Mouse (Mus musculus) heart, postnatal 14 days (tissue): ENCODE data around the gene Amer3. TPM values are rescaled to one million over a fixed set of nuclear protein-coding genes. Genes with fewer than 3 reads are reported as not detected.
"Not testable (repeated sequence)": the region's sequence is repeated elsewhere in the genome, so short reads cannot be mapped to it uniquely, and the experiment has no call there.

Experiments used
- DNase-seq, 2 experiments: peaks; one replicate each; pipeline ENCODE4 v3.0.0; 2021 to 2022
- intact Hi-C: fragments of 180-260 bp; cut with DNase I; formaldehyde crosslinking; loops from one replicate; pipeline ENCODE4 v1.15.1; 2025
- long read RNA-seq, 2 experiments: library from polyadenylated mRNA; stranded (forward); transcript quantifications; one replicate each; pipeline ENCODE4 v2.0.0; 2021
- total RNA-seq, 2 experiments: library from RNA; stranded (reverse); gene quantifications; 2 replicates each; pipeline ENCODE4 v1.2.3; 2021

Gene Amer3
- not detected for total RNA-seq
- long read RNA-seq, experiment 1: 0 reads
- long read RNA-seq, experiment 2: 0 reads

DNA sequence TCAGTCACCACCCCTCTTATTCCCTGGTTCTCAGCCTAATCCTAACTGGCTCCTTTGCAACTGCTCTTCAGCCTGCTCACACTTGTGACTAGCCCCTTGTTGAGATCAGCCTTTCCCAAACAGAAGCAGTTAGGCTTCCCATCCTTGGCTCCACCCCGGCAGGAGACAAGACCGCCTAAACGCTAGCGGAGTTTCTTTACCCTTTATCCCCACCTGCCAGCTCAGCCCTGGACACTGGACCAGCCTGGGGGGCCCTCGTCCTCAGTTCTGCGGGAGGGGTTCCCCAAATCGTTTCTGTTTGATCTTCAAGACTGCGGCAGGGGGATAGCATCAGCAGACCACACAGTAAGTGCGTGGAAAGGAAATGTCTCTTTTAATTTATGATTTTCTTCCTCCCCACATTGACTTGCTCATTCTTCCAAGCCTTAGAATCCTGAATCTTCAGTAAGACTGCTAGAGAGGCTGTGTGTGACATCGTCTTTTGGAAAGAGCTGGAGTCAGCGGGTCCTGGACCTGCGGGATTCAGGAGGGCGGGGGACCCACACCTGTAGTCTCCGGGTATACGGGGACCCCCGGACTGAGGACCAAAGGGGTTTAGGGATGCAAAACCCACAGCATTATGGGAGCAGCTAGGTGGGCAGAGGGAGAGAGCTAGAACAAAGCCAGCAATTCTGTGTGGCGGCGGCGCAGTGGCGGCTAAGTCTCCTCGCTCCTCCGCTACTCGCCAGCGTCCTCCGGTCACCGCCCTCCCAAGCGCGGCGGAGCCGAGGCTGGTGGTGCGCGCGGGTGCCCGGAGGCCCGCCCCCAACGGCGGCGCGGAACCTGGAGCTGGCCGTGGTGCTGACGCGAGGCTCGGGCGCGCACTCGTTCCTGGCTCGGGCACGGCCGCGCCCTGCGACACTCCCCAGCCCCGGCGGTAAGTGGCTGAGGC lies at the start of gene Amer3:
Amer3 (plus strand) TSS at position 807 of the 931 bp plus-strand sequence.
- peak; percentile 79 to 83 for DNase-seq

DNA sequence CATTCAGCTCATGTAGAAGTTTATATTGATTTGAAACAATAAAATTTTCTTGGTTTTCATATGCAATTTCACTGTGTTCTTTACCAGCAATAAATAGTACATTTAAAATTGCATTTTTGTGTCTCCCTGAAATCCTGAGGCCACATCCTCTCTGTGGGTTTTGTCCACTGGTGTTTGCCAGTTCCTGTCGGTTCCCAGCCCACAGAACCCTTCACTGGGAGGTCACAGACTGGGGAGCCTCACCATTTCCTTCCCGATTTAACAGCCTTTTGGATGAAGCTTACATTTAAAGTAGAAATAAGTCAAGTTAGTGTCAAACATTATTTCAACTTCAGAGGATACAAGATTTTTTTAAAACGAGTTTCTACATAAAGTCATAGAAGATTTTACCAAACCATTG lies 44.9 kb upstream of the Amer3 start:
- DNase-seq, intact Hi-C loops: not testable (repeated sequence)

More for the DNA sequence above, at the start of gene Amer3:
- intact Hi-C loops: no loop called here

- intact Hi-C loops, DNase-seq: not testable (repeated sequence)
Measured at GRCm38 (mm10) chr1:34535043-34535698, 44.3 kb upstream of the Amer3 start, which contains the start of gene Cfc1. Gene Cfc1 (plus strand): TSS chr1:34535648.

DNA sequence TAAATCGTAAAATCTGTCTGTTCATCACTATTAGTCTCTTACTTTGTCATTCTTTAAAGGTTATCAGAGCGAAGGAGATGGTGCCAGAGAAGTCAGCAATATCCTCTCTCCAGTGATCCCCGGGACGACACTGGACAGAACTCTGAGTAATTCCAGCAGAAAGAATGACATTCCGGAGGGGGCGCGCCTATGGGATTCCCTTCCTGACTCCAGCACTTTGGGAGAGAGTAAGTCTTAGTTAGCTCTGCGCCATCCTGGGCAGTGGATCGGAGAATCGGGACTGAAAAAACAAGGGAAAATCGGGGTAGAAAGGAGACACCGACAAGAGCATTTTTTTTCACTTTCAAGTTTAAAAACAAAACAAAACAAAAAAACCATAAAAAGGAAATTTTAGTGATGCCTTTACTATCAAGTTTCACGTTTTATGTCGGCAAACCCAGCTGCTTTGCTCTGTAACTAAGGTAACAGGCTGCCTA lies 43.1 kb upstream of the Amer3 start:
- DNase-seq: no peak
- intact Hi-C loops: no loop called here

DNA sequence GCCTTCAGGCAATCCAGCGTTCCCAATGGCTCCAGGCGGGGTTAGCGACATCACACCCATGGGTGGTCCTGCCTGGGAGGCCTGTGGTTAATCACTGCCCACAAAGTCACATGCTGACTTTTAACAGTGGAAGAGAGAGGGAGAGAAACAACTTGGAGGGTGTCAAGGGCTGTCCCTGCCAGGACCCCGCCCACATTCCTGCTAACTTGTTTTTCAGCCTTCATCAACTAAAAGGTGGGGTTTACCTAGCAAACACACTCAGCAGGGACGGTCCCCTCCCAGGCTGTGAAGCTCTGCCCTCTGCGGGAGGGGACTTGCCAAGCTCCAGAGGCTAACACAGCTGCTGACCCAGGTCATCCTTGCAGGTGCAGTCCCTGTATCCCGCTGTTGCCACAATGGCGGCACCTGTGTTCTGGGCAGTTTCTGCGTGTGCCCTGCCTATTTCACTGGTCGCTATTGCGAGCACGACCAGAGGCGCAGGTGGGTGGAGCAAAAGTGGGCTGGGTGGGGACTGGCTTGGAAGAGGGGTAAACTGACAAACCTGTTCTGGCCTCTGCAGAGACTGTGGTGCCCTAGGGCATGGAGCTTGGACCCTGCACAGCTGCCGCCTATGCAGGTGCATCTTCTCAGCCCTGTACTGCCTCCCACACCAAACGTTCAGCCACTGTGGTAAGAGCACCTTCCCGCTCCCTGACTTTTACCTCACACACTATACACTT lies 42.5 kb upstream of the Amer3 start:
- intact Hi-C loops: no loop called here
- no peak for DNase-seq

GRCm38 (mm10) chr1:34547074-34547473 lies 32.4 kb upstream of the Amer3 start:
- DNase-seq: no peak
- intact Hi-C loops: no loop called here

DNA sequence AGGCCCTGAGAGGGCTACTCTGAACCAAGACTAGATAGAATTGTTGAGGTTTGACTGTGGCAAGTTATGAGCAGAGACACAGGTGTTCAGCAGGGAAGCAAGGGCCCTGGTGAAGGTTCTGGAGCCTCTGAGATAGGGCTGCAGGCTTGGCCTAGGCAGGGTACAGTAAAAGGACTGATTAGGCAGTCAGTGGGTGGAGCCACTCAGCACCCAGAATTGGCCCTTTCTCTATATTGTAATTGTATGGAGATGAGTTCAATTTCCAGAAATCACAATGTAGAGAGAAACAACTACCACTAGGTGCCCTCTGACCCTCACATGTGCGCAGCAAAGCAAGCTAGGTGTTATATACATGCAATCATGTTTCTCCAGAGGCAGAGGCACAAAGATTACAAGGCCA lies 25.8 kb upstream of the Amer3 start:
- DNase-seq: no peak
- intact Hi-C loops: loop anchor here (5.0 kb wide), 1 partner anchor 51 kb away; no protein-coding TSS in a partner anchor

- no peak for DNase-seq
- intact Hi-C loops: loop anchor here (5.0 kb wide), 1 partner anchor 52 kb away; no protein-coding TSS in a partner anchor
Measured at GRCm38 (mm10) chr1:34554275-34554674, 25.2 kb upstream of the Amer3 start.

GRCm38 (mm10) chr1:34560843-34561242 lies 18.6 kb upstream of the Amer3 start, which contains the start of gene Prss40:
Gene Prss40 (minus strand): TSS chr1:34560943.
- intact Hi-C loops: no loop called here
- DNase-seq: no peak

DNA sequence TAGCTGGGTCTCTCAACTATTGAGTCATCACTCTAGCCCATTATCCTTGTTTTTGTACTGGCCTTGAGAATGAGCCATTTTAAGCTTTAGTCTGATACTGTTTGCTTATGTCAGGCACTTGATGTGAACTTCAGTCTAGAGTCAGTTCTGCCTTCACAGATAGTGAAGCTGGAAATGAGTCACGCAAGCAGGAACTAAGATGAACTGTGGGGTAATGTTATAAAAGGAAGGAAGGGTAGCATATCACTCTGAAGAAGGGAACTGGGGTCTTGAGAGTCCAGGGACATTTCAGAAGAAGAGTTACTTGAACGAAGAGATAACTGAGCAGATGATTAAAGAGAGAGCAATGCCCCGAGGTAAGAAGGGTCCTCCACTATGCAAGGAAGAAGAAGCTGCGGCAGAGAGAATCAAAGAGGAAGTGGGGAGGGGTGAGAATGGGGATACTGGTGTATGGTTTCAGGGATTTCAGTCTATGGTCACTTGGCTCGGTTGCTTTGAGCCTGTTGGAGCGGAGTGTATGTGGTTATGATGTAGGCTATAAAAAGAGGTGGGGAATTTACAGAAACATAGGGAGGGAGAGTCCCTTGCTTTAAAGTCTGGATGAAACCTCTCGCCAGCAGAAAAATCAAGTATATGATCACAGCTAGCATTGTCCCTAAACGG lies 14.9 kb upstream of the Amer3 start:
- DNase-seq: no peak
- intact Hi-C loops: no loop called here

DNA sequence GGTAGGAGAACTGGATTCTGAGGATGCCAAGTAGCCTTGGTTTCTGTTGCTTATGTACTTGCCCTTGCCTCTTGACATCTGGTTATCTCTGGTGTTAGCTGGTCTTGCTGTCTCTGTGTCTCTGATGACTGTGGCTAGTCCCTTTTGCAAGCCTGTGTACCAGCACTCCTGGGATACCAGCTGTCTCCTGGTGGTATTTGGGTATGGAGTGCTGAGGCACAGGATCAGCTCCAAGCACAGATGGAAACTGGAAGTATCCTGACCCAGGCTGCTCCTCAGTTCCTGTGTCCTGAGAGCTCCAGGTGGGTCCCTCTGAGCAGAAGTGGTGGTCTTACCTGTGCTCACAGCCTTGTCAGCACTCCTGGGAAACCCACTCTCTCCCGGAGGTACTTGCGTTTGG lies 11.3 kb upstream of the Amer3 start:
- no peak for DNase-seq
- intact Hi-C loops: no loop called here

GRCm38 (mm10) chr1:34569876-34570275 lies 9.6 kb upstream of the Amer3 start:
- no peak for DNase-seq
- intact Hi-C loops: no loop called here

GRCm38 (mm10) chr1:34571431-34571830 lies 8.0 kb upstream of the Amer3 start:
- intact Hi-C loops: no loop called here

DNA sequence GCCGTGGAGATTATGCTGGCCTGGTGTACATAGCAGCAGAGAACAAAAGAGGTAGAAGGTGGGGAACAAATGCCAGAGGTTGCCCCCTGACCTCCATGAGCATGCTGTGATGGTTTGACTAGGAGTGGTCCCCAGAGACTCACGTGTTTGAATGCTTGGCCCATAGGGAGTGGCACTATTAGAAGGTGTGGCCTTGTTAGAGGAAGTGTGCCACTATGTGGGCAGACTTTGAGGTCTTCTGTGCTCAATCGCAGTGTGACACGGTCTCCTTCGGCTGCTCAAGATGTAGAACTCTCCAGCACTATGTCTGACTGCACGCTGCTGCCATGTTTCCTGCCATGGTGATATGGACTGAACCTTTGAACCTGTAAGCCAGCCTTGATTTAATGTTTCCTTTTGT lies 6.2 kb upstream of the Amer3 start:
- DNase-seq: no peak
- intact Hi-C loops: no loop called here

More at GRCm38 (mm10) chr1:34571431-34571830, 8.0 kb upstream of the Amer3 start:
- no peak for DNase-seq

- intact Hi-C loops: no loop called here
- no peak for DNase-seq
Measured at GRCm38 (mm10) chr1:34579782-34580356, 412 bp downstream of the Amer3 start.

DNA sequence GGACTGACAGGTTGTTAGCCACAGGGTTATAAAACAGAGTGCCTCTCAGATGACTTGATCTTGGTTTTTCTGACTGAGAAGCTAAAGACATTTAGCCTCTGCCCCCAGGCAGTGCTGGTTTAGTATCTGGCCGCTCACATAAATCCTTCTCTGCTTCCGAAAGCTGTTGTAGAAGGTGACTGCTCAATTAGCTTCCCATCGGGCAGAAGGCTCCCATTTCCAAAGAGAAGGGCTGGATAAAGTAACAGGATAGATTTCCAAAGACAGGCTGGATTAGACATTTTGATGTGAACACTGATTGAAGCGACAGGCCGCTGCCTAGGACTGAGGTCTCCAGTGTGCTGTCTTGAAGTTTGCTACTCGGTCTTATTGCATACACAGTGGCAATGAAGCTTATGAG lies 2.8 kb downstream of the Amer3 start:
- intact Hi-C loops: no loop called here

DNA sequence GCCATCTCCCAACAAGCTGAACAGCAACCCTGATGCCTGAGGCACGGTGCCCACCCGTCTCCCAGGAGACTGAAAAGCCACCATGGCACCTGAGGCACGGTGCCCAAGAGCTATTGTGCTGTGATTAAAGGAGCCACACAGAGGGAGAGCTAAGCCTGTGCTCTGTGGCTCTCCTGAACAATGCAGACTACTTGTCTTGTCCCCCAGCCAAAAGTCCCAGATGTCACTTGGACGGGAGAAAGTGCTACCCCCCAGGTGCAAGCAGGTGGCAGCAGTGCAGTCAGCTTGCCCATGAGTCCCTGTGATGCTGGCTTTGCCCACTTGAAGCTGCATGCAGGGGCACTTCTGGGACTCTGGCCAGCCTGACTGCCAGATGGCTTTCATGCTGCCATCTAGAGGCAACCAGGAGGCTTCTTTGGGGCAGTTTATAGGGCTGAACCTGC lies 4.4 kb downstream of the Amer3 start:
- no peak for DNase-seq
- intact Hi-C loops: no loop called here

More for the DNA sequence above, 2.8 kb downstream of the Amer3 start:
- no peak for DNase-seq

DNA sequence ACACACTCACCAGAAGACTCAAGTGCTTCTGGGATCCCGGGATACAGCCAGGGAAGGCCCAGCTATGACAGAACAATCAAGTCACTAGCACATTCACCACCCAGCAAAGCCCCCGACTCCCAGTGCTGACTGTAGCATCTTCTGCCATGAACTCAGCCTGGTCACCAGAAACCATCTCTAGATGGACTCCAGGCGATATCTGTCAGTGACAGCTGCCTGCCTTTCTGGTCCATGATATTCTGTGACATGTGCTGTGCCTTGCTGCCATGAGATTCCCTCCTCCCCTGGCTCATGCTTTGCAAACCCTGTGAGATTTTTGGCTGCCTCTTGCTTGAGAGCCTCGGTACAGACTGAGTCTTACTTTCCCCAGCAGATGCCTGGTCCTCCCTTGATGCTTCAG lies 5.3 kb downstream of the Amer3 start:
- intact Hi-C loops: no loop called here
- DNase-seq: no peak

- no peak for DNase-seq
- intact Hi-C loops: no loop called here
Measured at GRCm38 (mm10) chr1:34587298-34588096, 8.0 kb downstream of the Amer3 start.
